Mouse (Mus musculus): Measurements from ENCODE around the gene Nprl2. TPM values are rescaled to one million over a fixed set of nuclear protein-coding genes. Genes with fewer than 3 reads are reported as not detected.
"Not testable (repeated sequence)": the region's sequence is repeated elsewhere in the genome, so short reads cannot be mapped to it uniquely, and the experiment has no call there.

Gene Nprl2
- total RNA-seq, 2 experiments from 2014 or later: 31.1 to 33.1 TPM

- DNase-seq (ENCODE audit: low spot score in 2 of 2): no peak
Observed at GRCm38 (mm10) chr9:107552690-107553393, 10.8 kb downstream of the Nprl2 start.

- DNase-seq (ENCODE audit: low spot score in 2 of 2): peak in 1 of 2 experiments; percentile 51
Observed at GRCm38 (mm10) chr9:107553541-107554318, 11.7 kb downstream of the Nprl2 start.

- DNase-seq (ENCODE audit: low spot score in 2 of 2): peak; percentile 86 to 90
Observed at GRCm38 (mm10) chr9:107554319-107554825, 12.3 kb downstream of the Nprl2 start.

- DNase-seq (ENCODE audit: low spot score in 2 of 2): peak in 1 of 2 experiments; percentile 36
Observed at GRCm38 (mm10) chr9:107555031-107555457, 13.0 kb downstream of the Nprl2 start.

GRCm38 (mm10) chr9:107555701-107556100 lies 13.7 kb downstream of the Nprl2 start:
- no peak for DNase-seq (ENCODE audit: low spot score in 2 of 2)

GRCm38 (mm10) chr9:107556346-107556745 lies 14.3 kb downstream of the Nprl2 start:
- DNase-seq (ENCODE audit: low spot score in 2 of 2): no peak

- peak; percentile 89 to 92 for DNase-seq (ENCODE audit: low spot score in 2 of 2)
Observed at GRCm38 (mm10) chr9:107563029-107563581, 21.1 kb downstream of the Nprl2 start, which contains the start of gene Tusc2. Tusc2 (plus strand) TSS chr9:107563255.

GRCm38 (mm10) chr9:107565556-107565955 lies 23.5 kb downstream of the Nprl2 start:
- not testable (repeated sequence) for DNase-seq (ENCODE audit: low spot score in 2 of 2)

GRCm38 (mm10) chr9:107566041-107566709 lies 24.1 kb downstream of the Nprl2 start:
- DNase-seq (ENCODE audit: low spot score in 2 of 2): peak; percentile 78 to 84

- DNase-seq (ENCODE audit: low spot score in 2 of 2): no peak
Observed at GRCm38 (mm10) chr9:107566855-107567254, 24.8 kb downstream of the Nprl2 start.

- DNase-seq (ENCODE audit: low spot score in 2 of 2): no peak
Observed at GRCm38 (mm10) chr9:107567702-107568319, 25.8 kb downstream of the Nprl2 start, which contains the start of gene Hyal2. Hyal2 (plus strand) TSS chr9:107567945.

GRCm38 (mm10) chr9:107568331-107569261 lies 26.6 kb downstream of the Nprl2 start:
- peak; percentile 81 to 86 for DNase-seq (ENCODE audit: low spot score in 2 of 2)

GRCm38 (mm10) chr9:107569270-107569669 lies 27.2 kb downstream of the Nprl2 start:
- DNase-seq (ENCODE audit: low spot score in 2 of 2): no peak

- no peak for DNase-seq (ENCODE audit: low spot score in 2 of 2)
Observed at GRCm38 (mm10) chr9:107570016-107570415, 28.0 kb downstream of the Nprl2 start.

GRCm38 (mm10) chr9:107570845-107571244 lies 28.8 kb downstream of the Nprl2 start:
- DNase-seq (ENCODE audit: low spot score in 2 of 2): no peak

- DNase-seq (ENCODE audit: low spot score in 2 of 2): no peak
Observed at GRCm38 (mm10) chr9:107571534-107572326, 29.7 kb downstream of the Nprl2 start.

GRCm38 (mm10) chr9:107572327-107572662 lies 30.3 kb downstream of the Nprl2 start:
- DNase-seq (ENCODE audit: low spot score in 2 of 2): no peak

GRCm38 (mm10) chr9:107573774-107574173 lies 31.7 kb downstream of the Nprl2 start:
- not testable (repeated sequence) for DNase-seq (ENCODE audit: low spot score in 2 of 2)
